Mouse (Mus musculus) brain, embryonic 18.5 days (tissue): ENCODE results near the gene Eln.
A peak's percentile ranks its signal among the peaks of the same experiment; 100 is the strongest.

Experiments used
- DNase-seq: peaks from one replicate; pipeline ENCODE4 v3.0.0-alpha.2; 2012; ENCODE audit warnings: low read depth, low spot score

Gene Eln

GRCm38 (mm10) chr5:134746890-134747511 lies at the start of gene Eln:
TSS of gene Eln (minus strand) at chr5:134747323.
- DNase-seq: no peak

- DNase-seq: no peak
Observed at GRCm38 (mm10) chr5:134790080-134790995, 43.2 kb upstream of the Eln start.

- DNase-seq: no peak
Observed at GRCm38 (mm10) chr5:134788237-134788636, 41.1 kb upstream of the Eln start.

- no peak for DNase-seq
Observed at GRCm38 (mm10) chr5:134785691-134786371, 38.7 kb upstream of the Eln start.

GRCm38 (mm10) chr5:134783794-134784193 lies 36.7 kb upstream of the Eln start:
- DNase-seq: no peak

- no peak for DNase-seq
Observed at GRCm38 (mm10) chr5:134780963-134781362, 33.8 kb upstream of the Eln start.

- no peak for DNase-seq
Observed at GRCm38 (mm10) chr5:134780146-134780545, 33.0 kb upstream of the Eln start.

- DNase-seq: no peak
Observed at GRCm38 (mm10) chr5:134776551-134776950, 29.4 kb upstream of the Eln start.

GRCm38 (mm10) chr5:134772522-134772921 lies 25.4 kb upstream of the Eln start:
- no peak for DNase-seq

- DNase-seq: no peak
Observed at GRCm38 (mm10) chr5:134771750-134772149, 24.6 kb upstream of the Eln start.

GRCm38 (mm10) chr5:134769181-134769580 lies 22.1 kb upstream of the Eln start:
- no peak for DNase-seq

- no peak for DNase-seq
Observed at GRCm38 (mm10) chr5:134765441-134765840, 18.3 kb upstream of the Eln start.

- no peak for DNase-seq
Observed at GRCm38 (mm10) chr5:134763326-134763725, 16.2 kb upstream of the Eln start.

- DNase-seq: no peak
Observed at GRCm38 (mm10) chr5:134761409-134762124, 14.4 kb upstream of the Eln start.

- no peak for DNase-seq
Observed at GRCm38 (mm10) chr5:134756031-134756430, 8.9 kb upstream of the Eln start.

- DNase-seq: no peak
Observed at GRCm38 (mm10) chr5:134754096-134754495, 7.0 kb upstream of the Eln start.

- DNase-seq: no peak
Observed at GRCm38 (mm10) chr5:134750469-134750868, 3.3 kb upstream of the Eln start.

GRCm38 (mm10) chr5:134747947-134748618 lies 960 bp upstream of the Eln start:
- DNase-seq: no peak

GRCm38 (mm10) chr5:134747512-134747893 lies 380 bp upstream of the Eln start:
- DNase-seq: peak; percentile 57

- no peak for DNase-seq
Observed at GRCm38 (mm10) chr5:134746201-134746600, 922 bp downstream of the Eln start.

GRCm38 (mm10) chr5:134745801-134746200 lies 1.3 kb downstream of the Eln start:
- DNase-seq: no peak
